Mouse (Mus musculus) cerebellum, adult 9-10 months (tissue): ENCODE data around the gene Zfp804a.

ENCODE experiments used
- DNase-seq: peaks from one replicate; pipeline ENCODE4 v3.0.0; 2022

The Zfp804a gene

GRCm38 (mm10) chr2:82282591-82283269 lies 229.7 kb downstream of the Zfp804a start:
- no peak for DNase-seq

- DNase-seq = no peak
These were observed 242.0 kb downstream of the Zfp804a start for GRCm38 (mm10) chr2:82294932-82295493.
